Mouse (Mus musculus) gastrocnemius, adult 2 months (tissue): ENCODE data around the gene Ssh2. TPM values are rescaled to one million over a fixed set of nuclear protein-coding genes. Genes with fewer than 3 reads are reported as not detected.

Experiments used
- DNase-seq: peaks from one replicate; pipeline ENCODE4 v3.0.0; 2022
- H3K27ac ChIP-seq: fragments of 200-600 bp; 2 replicates; pipeline ENCODE4 v1.8.1; 2022; ENCODE audit warnings: mild to moderate bottlenecking
- H3K4me3 ChIP-seq: fragments of 200-600 bp; 2 replicates; pipeline ENCODE4 v1.8.1; 2022; ENCODE audit warnings: mild to moderate bottlenecking, moderate library complexity
- CTCF ChIP-seq: fragments of 200-600 bp; IDR thresholded peaks from 2 replicates; pipeline ENCODE4 v1.8.1; 2022; ENCODE audit warnings: antibody characterized with exemption, mild to moderate bottlenecking, moderate library complexity
- intact Hi-C: fragments of 180-260 bp; cut with DNase I; formaldehyde crosslinking; loops from one replicate; pipeline ENCODE4 v1.15.1; 2025
- total RNA-seq, 2 experiments: library from RNA; stranded (reverse); gene quantifications; 2 replicates each; pipeline ENCODE4 v1.2.3; 2021

The Ssh2 gene
- total RNA-seq, 2 experiments from 2014 or later = 40.3 to 55.3 TPM

DNA sequence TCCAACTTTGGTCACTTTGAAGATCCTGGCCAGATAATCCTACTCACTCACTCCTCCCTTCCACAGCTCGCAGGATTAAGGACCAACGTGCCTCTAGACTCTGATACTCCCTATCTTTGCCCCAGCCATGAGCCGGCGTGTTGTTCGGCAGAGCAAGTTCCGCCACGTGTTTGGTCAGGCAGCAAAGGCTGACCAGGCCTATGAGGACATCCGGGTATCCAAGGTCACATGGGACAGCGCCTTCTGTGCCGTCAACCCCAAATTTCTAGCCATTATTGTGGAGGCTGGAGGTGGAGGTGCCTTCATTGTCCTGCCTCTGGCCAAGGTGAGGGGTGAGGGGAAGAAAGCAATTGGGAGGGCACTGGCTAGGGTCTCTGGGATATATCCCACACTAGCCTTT lies 247.7 kb downstream of the Ssh2 start:
- intact Hi-C loops = loop anchor here (10.0 kb wide), 1 partner anchor 369 kb away; no protein-coding TSS in a partner anchor
- H3K4me3 ChIP-seq = peak overlapping the region; percentile 89
- TF ChIP-seq CTCF = no peak
- peak overlapping the region; percentile 98 for H3K27ac ChIP-seq
- no peak for DNase-seq

- TF ChIP-seq CTCF = no peak
- peak; percentile 57 for DNase-seq
- intact Hi-C loops = loop anchor here (5.0 to 10.0 kb wide), 3 partner anchors 38 to 370 kb away; no protein-coding TSS in a partner anchor
Observed at GRCm38 (mm10) chr11:77464684-77465083, 248.6 kb downstream of the Ssh2 start.

GRCm38 (mm10) chr11:77465111-77465510 lies 249.0 kb downstream of the Ssh2 start:
- TF ChIP-seq CTCF = no peak
- intact Hi-C loops = loop anchor here (5.0 to 10.0 kb wide), 3 partner anchors 37 to 370 kb away; no protein-coding TSS in a partner anchor
- Histone ChIP-seq H3K27ac (peak overlapping the region; percentile 98), H3K4me3 (peak overlapping the region; percentile 2)
- no peak for DNase-seq

More at GRCm38 (mm10) chr11:77464684-77465083, 248.6 kb downstream of the Ssh2 start:
- H3K27ac ChIP-seq = peak overlapping the region; percentile 98
- H3K4me3 ChIP-seq = peak overlapping the region; percentile 2

GRCm38 (mm10) chr11:77466544-77466943 lies 250.5 kb downstream of the Ssh2 start:
- Histone ChIP-seq H3K27ac (peak overlapping the region; percentile 68), H3K4me3 (peak overlapping the region; percentile 59)
- intact Hi-C loops = loop anchor here (5.0 to 10.0 kb wide), 3 partner anchors 36 to 372 kb away; no protein-coding TSS in a partner anchor
- TF ChIP-seq CTCF = no peak
- no peak for DNase-seq

GRCm38 (mm10) chr11:77467157-77467556 lies 251.1 kb downstream of the Ssh2 start:
- TF ChIP-seq CTCF = peak; percentile 87
- Histone ChIP-seq H3K27ac (peak overlapping the region; percentile 68), H3K4me3 (peak overlapping the region; percentile 59)
- DNase-seq = peak; percentile 87
- intact Hi-C loops = loop anchor here (5.0 to 10.0 kb wide), 3 partner anchors 35 to 372 kb away; no protein-coding TSS in a partner anchor

- H3K4me3 ChIP-seq = peak overlapping the region; percentile 59
- H3K27ac ChIP-seq = peak overlapping the region; percentile 68
- TF ChIP-seq CTCF = peak; percentile 87
- DNase-seq = peak; percentile 87
- intact Hi-C loops = loop anchor here (5.0 to 10.0 kb wide), 3 partner anchors 35 to 373 kb away; no protein-coding TSS in a partner anchor
Observed at GRCm38 (mm10) chr11:77467784-77468183, 251.7 kb downstream of the Ssh2 start.

DNA sequence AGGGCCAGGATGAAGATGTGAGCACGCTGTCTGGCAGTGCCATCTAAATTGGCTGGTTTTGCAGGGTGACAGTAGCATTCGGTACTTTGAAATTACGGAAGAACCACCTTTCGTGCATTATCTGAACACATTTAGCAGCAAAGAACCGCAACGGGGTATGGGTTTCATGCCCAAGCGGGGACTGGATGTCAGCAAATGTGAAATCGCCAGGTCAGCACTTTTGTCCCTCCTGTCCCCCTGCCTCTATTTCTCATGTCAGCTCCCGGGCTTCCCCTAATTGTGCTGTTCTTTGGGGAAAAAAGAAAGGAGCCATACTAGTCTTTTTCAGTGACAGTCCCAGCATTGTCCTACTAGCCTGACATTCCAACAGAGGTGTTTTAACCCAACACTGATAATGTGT lies 252.3 kb downstream of the Ssh2 start:
- Histone ChIP-seq H3K27ac (no peak overlapping the region), H3K4me3 (no peak overlapping the region)
- intact Hi-C loops = loop anchor here (5.0 to 10.0 kb wide), 3 partner anchors 34 to 374 kb away; no protein-coding TSS in a partner anchor
- TF ChIP-seq CTCF = no peak
- DNase-seq = no peak

DNA sequence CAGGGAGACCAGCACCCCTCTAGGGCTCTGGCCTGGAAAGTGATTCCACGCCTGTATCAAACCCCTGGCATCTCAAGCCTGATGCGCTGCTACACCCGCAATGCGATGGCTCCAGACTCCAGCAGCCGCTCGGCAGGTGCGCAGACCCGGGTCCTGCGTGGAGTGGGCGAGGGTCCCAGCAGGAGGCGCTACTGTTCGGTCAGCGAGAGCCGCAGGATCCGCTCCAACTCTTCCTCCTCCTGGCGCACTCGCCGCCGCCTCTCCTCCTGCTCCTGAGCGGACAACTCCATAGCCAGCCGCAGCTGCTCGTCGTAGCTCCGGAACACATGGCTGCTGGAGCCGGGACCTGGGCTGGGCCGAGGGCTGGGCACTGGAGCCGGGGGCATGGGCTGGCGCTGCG lies 255.3 kb downstream of the Ssh2 start:
- DNase-seq = no peak
- TF ChIP-seq CTCF = no peak
- intact Hi-C loops = no loop called here

DNA sequence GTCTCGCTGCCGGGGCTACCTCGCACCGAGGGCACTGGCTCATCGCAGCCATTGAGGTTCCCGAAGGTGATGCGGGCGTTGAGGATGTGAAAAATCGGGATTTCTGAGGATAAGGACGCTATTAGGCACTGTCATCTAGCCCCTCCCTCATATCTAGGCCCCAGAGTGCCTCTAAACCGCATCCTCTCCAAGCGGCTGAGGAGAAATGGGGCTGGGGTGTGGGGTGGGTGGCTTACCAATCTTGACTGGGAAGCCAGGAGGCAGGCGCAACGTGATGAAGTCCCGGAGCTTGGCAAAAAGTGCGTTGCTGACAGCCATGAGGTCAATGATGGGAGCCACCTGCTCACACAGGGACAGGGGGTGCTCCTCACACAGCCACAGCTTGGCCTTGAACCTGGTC lies 256.7 kb downstream of the Ssh2 start:
- Histone ChIP-seq H3K27ac (no peak overlapping the region), H3K4me3 (no peak overlapping the region)
- TF ChIP-seq CTCF = no peak
- no peak for DNase-seq
- intact Hi-C loops = no loop called here

More for the DNA sequence above, 255.3 kb downstream of the Ssh2 start:
- no peak overlapping the region for H3K27ac ChIP-seq
- H3K4me3 ChIP-seq = no peak overlapping the region

- H3K4me3 ChIP-seq = no peak overlapping the region
- no peak overlapping the region for H3K27ac ChIP-seq
- DNase-seq = peak; percentile 61
- TF ChIP-seq CTCF = no peak
- intact Hi-C loops = no loop called here
Observed at GRCm38 (mm10) chr11:77476216-77476615, 260.1 kb downstream of the Ssh2 start.

- Histone ChIP-seq H3K27ac (no peak overlapping the region), H3K4me3 (no peak overlapping the region)
- no peak for TF ChIP-seq CTCF
- no peak for DNase-seq
- intact Hi-C loops = no loop called here
Observed at GRCm38 (mm10) chr11:77476895-77477294, 260.8 kb downstream of the Ssh2 start.

DNA sequence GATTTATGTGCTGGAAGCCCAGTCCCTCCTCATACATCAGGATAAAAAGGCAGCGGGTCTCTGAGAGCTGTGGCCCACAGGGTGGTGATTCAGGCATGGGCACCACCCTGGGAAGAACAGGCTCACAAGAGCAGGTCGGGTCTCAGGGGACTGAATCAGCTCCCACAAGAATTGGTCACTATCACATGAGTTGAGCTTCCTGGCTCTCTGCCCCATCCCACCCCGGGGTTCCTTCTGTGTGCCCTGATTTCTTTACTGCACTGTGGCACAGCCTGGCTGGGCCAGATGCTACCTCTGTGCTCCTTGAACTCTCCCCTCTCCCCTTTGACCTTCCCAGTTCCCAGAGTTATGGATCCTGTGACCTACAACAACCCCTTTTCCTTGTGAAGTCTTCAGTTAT lies 267.0 kb downstream of the Ssh2 start:
- no peak overlapping the region for H3K27ac ChIP-seq
- no peak for DNase-seq
- no peak overlapping the region for H3K4me3 ChIP-seq
- intact Hi-C loops = no loop called here
- no peak for TF ChIP-seq CTCF

- H3K4me3 ChIP-seq = no peak overlapping the region
- no peak for DNase-seq
- intact Hi-C loops = no loop called here
- H3K27ac ChIP-seq = no peak overlapping the region
- no peak for TF ChIP-seq CTCF
Observed at GRCm38 (mm10) chr11:77483510-77484255, 267.6 kb downstream of the Ssh2 start.
